Mouse (Mus musculus): ENCODE measurements around the gene Foxp1.

Gene Foxp1

DNA sequence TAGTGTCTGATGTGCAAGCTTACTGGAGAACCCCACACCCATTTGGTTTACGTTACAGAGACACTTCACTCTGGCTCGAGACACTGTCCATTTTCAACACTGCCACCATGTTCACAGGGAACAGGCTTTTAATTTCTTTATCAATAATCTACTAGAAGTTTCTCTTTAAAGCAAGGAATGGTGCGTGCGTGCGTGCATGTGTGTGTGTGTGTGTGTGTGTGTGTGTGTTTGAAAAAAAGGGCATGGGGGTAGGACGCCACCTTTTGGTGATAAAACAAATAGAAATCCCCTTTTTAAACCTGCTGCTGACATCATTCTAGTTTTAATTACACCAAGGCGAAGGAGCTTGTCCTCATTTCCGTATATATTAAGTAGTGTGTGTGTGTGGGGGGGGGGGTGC, 2.8 kb upstream of the Foxp1 start:
- no peak for TF ChIP-seq GATA4 (IDR thresholded peaks at IDR 0.05; ENCODE audit: insufficient replicate concordance, low read length)

DNA sequence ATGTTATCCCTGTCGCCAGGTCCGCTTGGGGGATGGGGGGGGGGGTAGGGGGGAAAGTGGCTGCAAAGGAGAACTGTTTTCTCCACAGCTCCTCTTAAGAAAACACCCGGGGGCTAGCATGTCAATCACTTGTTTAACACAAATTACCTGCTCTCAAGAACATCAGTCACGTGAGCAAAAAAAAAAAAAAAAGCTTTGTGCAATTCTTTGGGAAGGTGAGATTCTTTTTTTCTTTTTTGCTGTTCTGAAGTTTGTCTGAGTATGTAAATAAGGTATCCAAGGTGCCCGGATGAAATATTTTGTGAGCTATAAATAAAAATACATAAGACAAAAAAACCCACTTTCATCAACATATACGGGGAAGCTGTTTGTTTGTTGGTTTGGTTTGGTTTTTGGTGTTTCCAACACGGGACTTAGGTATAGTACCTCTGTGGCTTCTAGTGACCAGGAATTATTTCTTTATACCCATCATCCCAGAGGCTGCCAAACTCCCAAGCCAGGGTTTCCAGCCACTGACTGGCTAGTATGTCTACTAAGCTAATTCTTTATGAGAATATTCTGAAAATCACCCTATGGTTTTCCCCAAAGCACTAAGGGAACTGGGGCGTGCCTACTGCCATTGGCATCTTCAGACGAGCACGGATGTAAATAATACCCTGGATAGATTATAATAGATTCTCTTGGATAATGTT, 1.3 kb upstream of the Foxp1 start:
- TF ChIP-seq GATA4 (IDR thresholded peaks at IDR 0.05; ENCODE audit: insufficient replicate concordance, low read length) = no peak

- TF ChIP-seq GATA4 (IDR thresholded peaks at IDR 0.05; ENCODE audit: insufficient replicate concordance, low read length) = peak; percentile 54; the same call in 1 of the 2 replicates
These were observed 650 bp upstream of the Foxp1 start for GRCm38 (mm10) chr6:99523109-99523632.

GRCm38 (mm10) chr6:99521641-99522358, 721 bp downstream of the Foxp1 start:
- TF ChIP-seq GATA4 (IDR thresholded peaks at IDR 0.05; ENCODE audit: insufficient replicate concordance, low read length) = no peak

DNA sequence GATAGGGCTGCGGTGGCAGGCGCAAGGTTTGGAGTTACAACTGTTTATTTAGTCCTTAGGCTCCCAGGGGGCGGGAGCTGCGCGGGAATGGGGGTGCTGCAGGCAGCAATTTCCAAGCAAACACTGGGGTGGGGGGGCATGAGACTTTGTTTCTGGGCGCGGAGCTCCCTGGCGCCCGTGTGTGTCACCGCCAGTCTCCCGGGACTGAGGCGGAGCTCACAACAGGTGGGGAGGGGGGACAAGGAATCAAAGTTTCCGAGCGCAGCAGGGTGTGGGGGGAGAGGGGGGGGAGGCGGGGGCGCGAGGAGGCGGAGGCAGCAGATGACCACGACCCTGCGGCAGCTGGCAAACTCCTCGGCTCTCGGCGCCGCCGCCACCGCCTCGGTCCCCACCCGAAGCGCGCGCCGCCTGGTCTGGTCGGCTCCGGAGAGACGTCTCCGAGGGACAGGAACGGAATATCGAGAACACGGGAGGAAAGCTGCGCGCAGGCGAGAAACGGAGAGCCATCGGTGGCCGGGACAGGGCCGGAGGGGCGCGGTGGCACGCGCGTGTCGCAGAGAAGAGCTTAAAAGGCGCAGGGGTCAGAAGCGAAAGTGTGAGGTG, 1.4 kb downstream of the Foxp1 start:
- no peak for TF ChIP-seq GATA4 (IDR thresholded peaks at IDR 0.05; ENCODE audit: insufficient replicate concordance, low read length)

GRCm38 (mm10) chr6:99520676-99521037, 1.9 kb downstream of the Foxp1 start:
- TF ChIP-seq GATA4 (IDR thresholded peaks at IDR 0.05; ENCODE audit: insufficient replicate concordance, low read length) = no peak

GRCm38 (mm10) chr6:99519806-99520675, 2.5 kb downstream of the Foxp1 start:
- TF ChIP-seq GATA4 (IDR thresholded peaks at IDR 0.05; ENCODE audit: insufficient replicate concordance, low read length) = no peak

DNA sequence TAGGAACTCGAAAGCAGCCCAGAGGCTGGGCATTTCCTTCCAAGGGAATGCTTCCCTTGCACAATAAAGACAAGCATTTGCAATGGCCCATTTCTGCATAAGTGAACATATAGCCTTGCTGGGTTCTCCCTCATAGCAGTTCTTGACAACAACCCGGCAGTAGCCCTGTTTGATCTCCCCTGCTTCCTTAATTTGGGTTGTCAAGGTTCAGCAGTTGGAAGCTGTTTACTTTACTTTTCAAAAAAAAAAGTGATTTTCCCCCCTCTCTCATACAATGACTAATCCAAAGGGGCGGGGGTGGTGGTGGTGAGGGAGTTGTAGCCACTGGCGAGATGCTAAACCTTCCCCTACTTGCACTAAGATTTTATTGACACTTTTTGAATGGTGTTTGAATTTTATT, 3.5 kb downstream of the Foxp1 start:
- no peak for TF ChIP-seq GATA4 (IDR thresholded peaks at IDR 0.05; ENCODE audit: insufficient replicate concordance, low read length)

DNA sequence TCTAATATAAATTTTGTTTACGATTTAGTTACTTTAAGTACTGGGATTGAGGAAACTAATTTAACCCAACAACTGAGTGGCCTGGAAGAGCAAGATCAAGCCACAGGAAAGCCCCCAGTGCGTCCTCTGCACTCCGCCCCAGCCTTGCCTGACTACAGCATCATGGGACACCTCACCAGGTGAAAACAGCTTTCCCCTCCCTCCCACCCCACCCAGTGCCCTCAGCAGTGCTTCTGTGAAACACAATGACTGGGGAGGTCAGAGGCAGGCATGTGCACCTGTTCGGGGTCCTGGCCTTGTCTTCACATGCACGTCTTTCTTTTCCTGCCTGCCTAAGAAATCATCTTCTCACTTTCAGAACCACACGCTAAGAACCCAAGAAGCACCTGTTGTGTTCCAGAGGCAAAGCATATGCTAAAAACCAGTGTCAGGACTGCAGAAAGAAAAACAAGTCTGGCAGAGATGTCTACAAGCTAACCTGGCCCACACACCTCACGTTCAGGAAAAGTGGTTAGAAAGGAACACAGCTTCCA, 6.8 kb downstream of the Foxp1 start:
- TF ChIP-seq GATA4 (IDR thresholded peaks at IDR 0.05; ENCODE audit: insufficient replicate concordance, low read length) = no peak

DNA sequence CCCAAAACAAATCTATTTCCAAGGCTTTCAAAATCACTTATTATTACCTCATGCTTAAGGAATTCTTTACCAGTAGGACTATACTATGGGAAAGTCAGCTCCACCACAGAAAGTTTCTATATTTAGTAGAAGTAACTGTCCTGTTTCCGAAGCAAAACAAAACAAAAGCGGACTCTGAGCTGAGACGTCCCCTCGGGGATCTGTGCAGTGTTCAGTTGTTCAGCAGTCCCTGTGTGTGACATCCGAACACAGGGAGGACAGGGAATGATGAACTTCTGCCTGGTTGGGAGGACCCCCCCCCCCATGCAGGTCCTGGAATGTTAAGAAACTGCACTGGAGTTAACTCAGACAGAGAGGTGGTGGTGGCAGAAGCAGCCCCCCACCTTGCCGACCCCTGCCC, 10.7 kb downstream of the Foxp1 start:
- no peak for TF ChIP-seq GATA4 (IDR thresholded peaks at IDR 0.05; ENCODE audit: insufficient replicate concordance, low read length)

DNA sequence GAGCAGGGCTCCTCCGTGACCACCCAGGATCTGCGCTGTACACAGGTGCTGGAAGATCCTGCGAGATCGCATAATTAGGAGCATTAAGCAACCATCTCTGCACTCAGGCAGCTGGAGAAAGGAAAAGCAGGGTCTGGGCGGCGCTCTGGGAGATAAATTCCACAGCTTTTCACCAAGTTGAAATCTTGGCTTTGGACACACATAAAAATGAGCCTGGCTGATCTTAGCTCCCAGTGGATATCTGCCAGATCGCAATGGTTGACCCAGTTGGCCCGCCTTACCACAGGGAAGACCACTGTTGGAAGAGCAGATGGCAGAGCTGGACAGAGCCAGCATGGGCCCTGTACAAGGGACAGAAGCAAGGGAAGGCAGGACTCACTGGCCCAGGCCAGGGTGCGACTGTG, 13.3 kb downstream of the Foxp1 start:
- TF ChIP-seq GATA4 (IDR thresholded peaks at IDR 0.05; ENCODE audit: insufficient replicate concordance, low read length) = no peak

- TF ChIP-seq GATA4 (IDR thresholded peaks at IDR 0.05; ENCODE audit: insufficient replicate concordance, low read length) = no peak
These were observed 15.7 kb downstream of the Foxp1 start for GRCm38 (mm10) chr6:99506816-99507215.

GRCm38 (mm10) chr6:99503741-99504140, 18.8 kb downstream of the Foxp1 start:
- no peak for TF ChIP-seq GATA4 (IDR thresholded peaks at IDR 0.05; ENCODE audit: insufficient replicate concordance, low read length)

DNA sequence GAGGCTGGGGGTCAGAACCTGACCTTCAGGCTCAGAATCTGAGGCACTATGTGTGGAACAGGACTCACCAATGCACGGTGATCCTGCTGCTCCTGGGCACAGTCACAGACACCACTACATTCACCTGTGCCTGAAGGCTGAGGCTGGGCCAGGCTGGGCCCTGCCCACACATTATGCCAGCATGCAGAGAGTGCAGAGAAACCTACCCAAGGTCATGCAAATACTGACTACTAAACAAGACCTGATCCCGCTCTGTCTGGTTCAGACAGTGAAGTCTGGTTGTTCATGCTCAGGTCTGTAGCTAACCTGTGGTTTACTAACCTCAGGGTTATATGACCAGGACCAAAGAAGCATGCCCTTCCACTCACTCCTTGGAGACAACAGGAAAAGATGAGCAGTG, 19.8 kb downstream of the Foxp1 start:
- no peak for TF ChIP-seq GATA4 (IDR thresholded peaks at IDR 0.05; ENCODE audit: insufficient replicate concordance, low read length)

GRCm38 (mm10) chr6:99502314-99502713, 20.2 kb downstream of the Foxp1 start:
- TF ChIP-seq GATA4 (IDR thresholded peaks at IDR 0.05; ENCODE audit: insufficient replicate concordance, low read length) = no peak

All from liver, adult (tissue).